Mouse (Mus musculus): Measurements from ENCODE around the gene Gm10073.

DNA sequence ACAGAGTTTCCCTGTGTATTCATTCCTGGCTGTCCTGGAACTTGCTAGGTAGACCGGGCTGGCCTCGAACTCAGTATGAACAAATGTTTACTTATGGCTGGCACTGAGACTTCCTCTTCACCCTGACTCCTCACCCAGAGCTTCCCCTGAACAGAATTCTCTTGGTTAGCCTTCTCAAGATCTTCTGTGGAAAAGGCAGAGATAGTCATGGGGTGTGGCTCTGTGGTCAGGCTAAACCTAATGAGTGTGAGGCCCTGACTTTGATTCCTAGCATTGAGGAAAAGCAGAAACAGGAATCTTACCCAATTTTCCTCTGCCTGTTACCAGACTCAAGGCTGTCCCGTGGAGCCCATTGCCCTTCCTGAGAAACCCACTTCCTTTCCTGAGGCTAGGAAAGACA lies 38.8 kb upstream of the Gm10073 start:
- TF ChIP-seq CTCF (IDR thresholded peaks at IDR 0.05; ENCODE audit: insufficient read depth, low read depth, low read length) (no peak), POLR2A (IDR thresholded peaks at IDR 0.05; ENCODE audit: insufficient read depth, low read depth, low read length) (no peak)

Measured in olfactory bulb, adult 2 months (tissue).